Mouse (Mus musculus) MEL (cell line): ENCODE data around the gene Fndc8. TPM values are rescaled to one million over a fixed set of nuclear protein-coding genes. Genes with fewer than 3 reads are reported as not detected.

Experiments used
- DNase-seq: peaks from one replicate; pipeline ENCODE4 v3.0.0; 2011; ENCODE audit warnings: low read depth, low spot score
- H3K27ac ChIP-seq: 2 replicates; pipeline ENCODE4 v1.5.1; 2012; ENCODE audit warnings: low read depth, mild to moderate bottlenecking, control low read depth, low read length, moderate library complexity; ENCODE audit not compliant: control insufficient read depth
- H3K27me3 ChIP-seq, 2 experiments: fragments of 150-350 bp in 1 of 2; sonication (generic) in 1 of 2; 2 replicates each; pipeline ENCODE4 v1.6.1; 2012; ENCODE audit warnings: low read length in 2 of 2, mild to moderate bottlenecking in 2 of 2, improper control_type of control experiment in 1 of 2, moderate library complexity in 1 of 2; ENCODE audit not compliant: insufficient read depth in 2 of 2, control insufficient read depth in 1 of 2
- H3K36me3 ChIP-seq, 2 experiments: 2 replicates each; pipeline ENCODE4 v1.6.1; 2012 to 2014; ENCODE audit warnings: low read length in 2 of 2, improper control_type of control experiment in 1 of 2, inconsistent platforms in 1 of 2, mild to moderate bottlenecking in 1 of 2; ENCODE audit not compliant: insufficient read depth in 2 of 2, control insufficient read depth in 1 of 2
- H3K4me1 ChIP-seq, 2 experiments: fragments of 150-350 bp in 1 of 2; sonication (generic) in 1 of 2; 2 replicates each; pipeline ENCODE4 v1.6.1; 2012; ENCODE audit warnings: low read length in 2 of 2, improper control_type of control experiment in 1 of 2, mild to moderate bottlenecking in 1 of 2; ENCODE audit not compliant: insufficient read depth in 2 of 2, control insufficient read depth in 1 of 2
- H3K4me3 ChIP-seq, 2 experiments: fragments of 150-350 bp in 1 of 2; sonication (generic) in 1 of 2; 2 replicates each; pipeline ENCODE4 v1.5.1; 2012; ENCODE audit warnings: low read depth in 2 of 2, low read length in 2 of 2, mild to moderate bottlenecking in 2 of 2, moderate library complexity in 2 of 2, control low read depth in 1 of 2, improper control_type of control experiment in 1 of 2; ENCODE audit not compliant: control insufficient read depth in 1 of 2, insufficient read depth in 1 of 2
- H3K79me2 ChIP-seq: 2 replicates; pipeline ENCODE4 v1.6.1; 2012; ENCODE audit warnings: mild to moderate bottlenecking, low read length, moderate library complexity; ENCODE audit not compliant: control insufficient read depth, poor library complexity, insufficient read depth
- H3K9ac ChIP-seq: 2 replicates; pipeline ENCODE4 v1.6.1; 2012; ENCODE audit warnings: low read depth, mild to moderate bottlenecking, control low read depth, low read length, moderate library complexity; ENCODE audit not compliant: control insufficient read depth, poor library complexity, severe bottlenecking
- H3K9me3 ChIP-seq: fragments of 150-350 bp; sonication (generic); replicated peaks from 2 replicates; pipeline ENCODE4 v1.6.1; 2012; ENCODE audit warnings: mild to moderate bottlenecking, low read length, improper control_type of control experiment, moderate library complexity; ENCODE audit not compliant: insufficient read depth
- BHLHE40 ChIP-seq: IDR thresholded peaks from 2 replicates; pipeline ENCODE4 v1.6.1; 2012; ENCODE audit warnings: low read depth, mild to moderate bottlenecking, inconsistent platforms, low read length, improper control_type of control experiment, borderline replicate concordance
- CHD1 ChIP-seq: IDR thresholded peaks from 2 replicates; pipeline ENCODE4 v1.6.1; 2012; ENCODE audit warnings: low read depth, mild to moderate bottlenecking, inconsistent platforms, low read length, improper control_type of control experiment
- CHD2 ChIP-seq: IDR thresholded peaks from 2 replicates; pipeline ENCODE4 v1.6.1; 2011; ENCODE audit warnings: low read length, improper control_type of control experiment
- CTCF ChIP-seq, 3 experiments: IDR thresholded peaks in 2 of 3; conservative IDR thresholded peaks in 1 of 3; 2 replicates each; pipeline ENCODE4 v1.5.1; 2011 to 2012; ENCODE audit warnings: low read length in 3 of 3, low read depth in 2 of 3, mild to moderate bottlenecking in 2 of 3, improper control_type of control experiment in 1 of 3, inconsistent platforms in 1 of 3, mixed read lengths in 1 of 3, moderate library complexity in 1 of 3; ENCODE audit not compliant: control insufficient read depth in 1 of 3, insufficient read depth in 1 of 3, poor library complexity in 1 of 3, severe bottlenecking in 1 of 3
- E2F4 ChIP-seq: IDR thresholded peaks from 2 replicates; pipeline ENCODE4 v1.6.1; 2011; ENCODE audit warnings: low read depth, low read length, improper control_type of control experiment, borderline replicate concordance
- ELF1 ChIP-seq: IDR thresholded peaks from 2 replicates; pipeline ENCODE4 v1.6.1; 2014; ENCODE audit warnings: low read depth, mild to moderate bottlenecking, inconsistent platforms, low read length, improper control_type of control experiment, moderate library complexity
- EP300 ChIP-seq, 2 experiments: IDR thresholded peaks; 2 replicates each; pipeline ENCODE4 v1.6.1; 2011; ENCODE audit warnings: improper control_type of control experiment in 2 of 2, low read length in 2 of 2, low read depth in 1 of 2, mild to moderate bottlenecking in 1 of 2
- ETS1 ChIP-seq: IDR thresholded peaks from 2 replicates; pipeline ENCODE4 v1.6.1; 2012; ENCODE audit warnings: low read depth, mild to moderate bottlenecking, inconsistent platforms, low read length, improper control_type of control experiment, moderate library complexity
- GABPA ChIP-seq: IDR thresholded peaks from 2 replicates; pipeline ENCODE4 v1.6.1; 2012; ENCODE audit warnings: low read depth, mild to moderate bottlenecking, inconsistent platforms, low read length, improper control_type of control experiment, moderate library complexity
- GATA1 ChIP-seq: IDR thresholded peaks from 2 replicates; pipeline ENCODE4 v1.6.1; 2011; ENCODE audit warnings: low read depth, low read length, improper control_type of control experiment
- HCFC1 ChIP-seq: IDR thresholded peaks from 2 replicates; pipeline ENCODE4 v1.6.1; 2012; ENCODE audit warnings: low read depth, mild to moderate bottlenecking, inconsistent platforms, low read length, improper control_type of control experiment, moderate library complexity
- JUND ChIP-seq: IDR thresholded peaks from 2 replicates; pipeline ENCODE4 v1.6.1; 2011; ENCODE audit warnings: low read depth, mild to moderate bottlenecking, improper control_type of control experiment, low read length
- KAT2A ChIP-seq: conservative IDR thresholded peaks from 2 replicates; pipeline ENCODE4 v1.6.1; 2012; ENCODE audit warnings: low read depth, low read length, improper control_type of control experiment, inconsistent platforms
- MAFK ChIP-seq: IDR thresholded peaks from 2 replicates; pipeline ENCODE4 v1.6.1; 2011; ENCODE audit warnings: low read depth, mild to moderate bottlenecking, low read length, improper control_type of control experiment, borderline replicate concordance
- MAX ChIP-seq: IDR thresholded peaks from 2 replicates; pipeline ENCODE4 v1.6.1; 2011; ENCODE audit warnings: low read length, improper control_type of control experiment
- MAZ ChIP-seq: IDR thresholded peaks from 2 replicates; pipeline ENCODE4 v1.6.1; 2012; ENCODE audit warnings: low read depth, mild to moderate bottlenecking, inconsistent platforms, low read length, improper control_type of control experiment
- MEF2A ChIP-seq: IDR thresholded peaks from 2 replicates; pipeline ENCODE4 v1.6.1; 2014; ENCODE audit warnings: low read depth, mild to moderate bottlenecking, inconsistent platforms, low read length, improper control_type of control experiment; ENCODE audit not compliant: poor library complexity, insufficient replicate concordance, severe bottlenecking; ENCODE audit errors: extremely low read depth
- MXI1 ChIP-seq: IDR thresholded peaks from 2 replicates; pipeline ENCODE4 v1.6.1; 2011; ENCODE audit warnings: mild to moderate bottlenecking, low read depth, low read length, improper control_type of control experiment
- MYB ChIP-seq: IDR thresholded peaks from 2 replicates; pipeline ENCODE4 v1.6.1; 2011; ENCODE audit warnings: mild to moderate bottlenecking, low read depth, low read length, improper control_type of control experiment
- MYC ChIP-seq: IDR thresholded peaks from 2 replicates; pipeline ENCODE4 v1.6.1; 2011; ENCODE audit warnings: low read depth, mild to moderate bottlenecking, low read length, improper control_type of control experiment, moderate library complexity
- NRF1 ChIP-seq: IDR thresholded peaks from 2 replicates; pipeline ENCODE4 v1.6.1; 2014; ENCODE audit warnings: low read depth, mild to moderate bottlenecking, inconsistent platforms, low read length, improper control_type of control experiment, moderate library complexity; ENCODE audit not compliant: poor library complexity, insufficient read depth, severe bottlenecking
- POLR2A ChIP-seq, 2 experiments: IDR thresholded peaks; 2 replicates each; pipeline ENCODE4 v1.6.1; 2011 to 2012; ENCODE audit warnings: low read length in 2 of 2, mild to moderate bottlenecking in 2 of 2, control low read depth in 1 of 2, improper control_type of control experiment in 1 of 2, low read depth in 1 of 2, moderate library complexity in 1 of 2; ENCODE audit not compliant: control insufficient read depth in 1 of 2, insufficient read depth in 1 of 2, poor library complexity in 1 of 2
- POLR2AphosphoS2 ChIP-seq: IDR thresholded peaks from 2 replicates; pipeline ENCODE4 v1.6.1; 2011; ENCODE audit warnings: low read length, improper control_type of control experiment
- POLR2AphosphoS5 ChIP-seq: IDR thresholded peaks from 2 replicates; pipeline ENCODE4 v1.6.1; 2012; ENCODE audit warnings: low read depth, borderline replicate concordance, mild to moderate bottlenecking, inconsistent platforms, low read length, moderate library complexity, mixed read lengths
- RAD21 ChIP-seq: IDR thresholded peaks from 2 replicates; pipeline ENCODE4 v1.6.1; 2011; ENCODE audit warnings: mild to moderate bottlenecking, low read depth, low read length, improper control_type of control experiment
- RCOR1 ChIP-seq: IDR thresholded peaks from 2 replicates; pipeline ENCODE4 v1.6.1; 2012; ENCODE audit warnings: low read depth, mild to moderate bottlenecking, inconsistent platforms, low read length, improper control_type of control experiment
- SIN3A ChIP-seq: IDR thresholded peaks from 2 replicates; pipeline ENCODE4 v1.6.1; 2012; ENCODE audit warnings: low read length, improper control_type of control experiment, inconsistent platforms
- SMC3 ChIP-seq: IDR thresholded peaks from 2 replicates; pipeline ENCODE4 v1.6.1; 2011; ENCODE audit warnings: low read depth, low read length, improper control_type of control experiment
- TAL1 ChIP-seq: IDR thresholded peaks from 2 replicates; pipeline ENCODE4 v1.6.1; 2012; ENCODE audit warnings: mild to moderate bottlenecking, inconsistent platforms, low read length, moderate library complexity, mixed read lengths
- TBP ChIP-seq: IDR thresholded peaks from 2 replicates; pipeline ENCODE4 v1.8.0; 2011; ENCODE audit warnings: low read depth, low read length, improper control_type of control experiment
- TCF12 ChIP-seq: IDR thresholded peaks from 2 replicates; pipeline ENCODE4 v1.6.1; 2014; ENCODE audit warnings: low read depth, mild to moderate bottlenecking, inconsistent platforms, low read length, improper control_type of control experiment, moderate library complexity
- UBTF ChIP-seq: IDR thresholded peaks from 2 replicates; pipeline ENCODE4 v1.6.1; 2012; ENCODE audit warnings: low read depth, mild to moderate bottlenecking, inconsistent platforms, low read length, improper control_type of control experiment, moderate library complexity, borderline replicate concordance; ENCODE audit not compliant: insufficient read depth
- USF1 ChIP-seq: IDR thresholded peaks from 2 replicates; pipeline ENCODE4 v1.6.1; 2014; ENCODE audit warnings: low read depth, mild to moderate bottlenecking, inconsistent platforms, low read length, improper control_type of control experiment, moderate library complexity
- USF2 ChIP-seq, 2 experiments: IDR thresholded peaks; 2 replicates each; pipeline ENCODE4 v1.6.1; 2011 to 2012; ENCODE audit warnings: improper control_type of control experiment in 2 of 2, low read length in 2 of 2, borderline replicate concordance in 1 of 2, inconsistent platforms in 1 of 2, low read depth in 1 of 2, mild to moderate bottlenecking in 1 of 2; ENCODE audit not compliant: insufficient read depth in 1 of 2
- ZKSCAN1 ChIP-seq: IDR thresholded peaks from 2 replicates; pipeline ENCODE4 v1.6.1; 2012; ENCODE audit warnings: low read depth, mild to moderate bottlenecking, inconsistent platforms, low read length, improper control_type of control experiment, moderate library complexity
- ZMIZ1 ChIP-seq: IDR thresholded peaks from 2 replicates; pipeline ENCODE4 v1.6.1; 2012; ENCODE audit warnings: low read depth, mild to moderate bottlenecking, inconsistent platforms, low read length, improper control_type of control experiment, moderate library complexity
- ZNF384 ChIP-seq: IDR thresholded peaks from 2 replicates; pipeline ENCODE4 v1.6.1; 2012; ENCODE audit warnings: low read depth, mild to moderate bottlenecking, inconsistent platforms, low read length, improper control_type of control experiment
- polyA plus RNA-seq, 2 experiments: library from polyadenylated mRNA; stranded (reverse) in 1 of 2; unstranded in 1 of 2; fragments of >175 nt in 1 of 2; fragments of >200 nt in 1 of 2; gene quantifications; 2 replicates each; pipeline versions ENCODE4 v1.2.1 to v1.2.4; 2012; ENCODE audit warnings: low replicate concordance in 2 of 2, low read depth in 1 of 2; ENCODE audit not compliant: insufficient read length in 2 of 2, insufficient read depth in 1 of 2, missing spikeins in 1 of 2
- total RNA-seq: library from RNA; depleted of rRNA; stranded (reverse); fragments of 300-350 nt; gene quantifications from 2 replicates; pipeline ENCODE4 v1.2.3, GENCODE M21; 2012

Fndc8 gene
- total and polyA plus RNA-seq, 3 experiments = 0.15 to 0.72 TPM; not detected in 1

- H3K79me2 ChIP-seq = peaks cover 17% of the 10 kb centered on the region
- H3K4me3 ChIP-seq = peak within 1 kb of the TSS; percentile 85 to 98
- H3K36me3 ChIP-seq = peaks cover 0 to 37% of the 10 kb centered on the region in 2 experiments; a peak in 2 of 4 replicates
- no peaks in the 10 kb centered on the region for H3K27me3 ChIP-seq
- H3K9ac ChIP-seq = peak within 1 kb of the TSS; percentile 88
- H3K4me1 ChIP-seq = peaks cover 7 to 32% of the 10 kb centered on the region in 2 experiments
- no peaks in the 10 kb centered on the region for H3K9me3 ChIP-seq
- peak; percentile 98 for DNase-seq
- H3K27ac ChIP-seq = peak within 1 kb of the TSS; percentile 60
- no peak for TF ChIP-seq JUND
- TF ChIP-seq RCOR1 = no peak
- no peak for TF ChIP-seq BHLHE40
- no peak; the same call in 1 of the 2 replicates for TF ChIP-seq RAD21
- no peak for TF ChIP-seq MYC
- no peak for TF ChIP-seq ZKSCAN1
- peak; percentile 84 for TF ChIP-seq HCFC1
- TF ChIP-seq UBTF = no peak
- 0 out of 2 replicates have a peak, but pooled peaks have one; percentile 25 for TF ChIP-seq TBP
- no peak for TF ChIP-seq MEF2A
- no peak for TF ChIP-seq CHD1
- no peak for TF ChIP-seq POLR2AphosphoS2
- no peak for TF ChIP-seq GATA1
- no peak for TF ChIP-seq USF1
- no peak; the same call in 1 of the 2 replicates for TF ChIP-seq SIN3A
- no peak for TF ChIP-seq NRF1
- no peak for TF ChIP-seq ZMIZ1
- TF ChIP-seq SMC3 = peak; percentile 63
- 0 out of 2 replicates have a peak, but pooled peaks have one; percentile 18 for TF ChIP-seq MXI1
- TF ChIP-seq TCF12 = 0 out of 2 replicates have a peak, but pooled peaks have one; percentile 25
- no peak for TF ChIP-seq E2F4
- no peak for TF ChIP-seq ETS1
- TF ChIP-seq KAT2A = no peak; the same call in 1 of the 2 replicates
- TF ChIP-seq CTCF (IDR thresholded peaks at IDR 0.05 in 2 of 3, conservative IDR thresholded peaks at IDR 0.05 in 1 of 3; ENCODE audit: control insufficient read depth in 1 of 3, insufficient read depth in 1 of 3, low read depth in 2 of 3, low read length in 3 of 3, poor library complexity in 1 of 3, severe bottlenecking in 1 of 3) = peak; percentile 69 to 97 (median 94); a peak in 5 of 6 replicates
- no peak for TF ChIP-seq MAFK
- no peak for TF ChIP-seq TAL1
- peak; percentile 34; the same call in 1 of the 2 replicates for TF ChIP-seq ZNF384
- 0 out of 2 replicates have a peak, but pooled peaks have one; percentile 20 for TF ChIP-seq MAX
- peak; percentile 86; the same call in 1 of the 2 replicates for TF ChIP-seq MAZ
- peak; percentile 53 to 72; a peak in 2 of 4 replicates for TF ChIP-seq POLR2A (IDR thresholded peaks at IDR 0.05; ENCODE audit: control insufficient read depth in 1 of 2, insufficient read depth in 1 of 2, low read depth in 1 of 2, low read length in 2 of 2, poor library complexity in 1 of 2)
- TF ChIP-seq GABPA = no peak; the same call in 1 of the 2 replicates
- TF ChIP-seq MYB = no peak
- TF ChIP-seq ELF1 = no peak; the same call in 1 of the 2 replicates
- TF ChIP-seq EP300 (IDR thresholded peaks at IDR 0.05; ENCODE audit: low read depth in 1 of 2, low read length in 2 of 2) = no peak
- TF ChIP-seq POLR2AphosphoS5 = no peak
- TF ChIP-seq CHD2 = no peak
- TF ChIP-seq USF2 (IDR thresholded peaks at IDR 0.05; ENCODE audit: borderline replicate concordance in 1 of 2, insufficient read depth in 1 of 2, low read depth in 1 of 2, low read length in 2 of 2) = no peak
These were observed 20.9 kb upstream of the Fndc8 start, which contains the start of gene Rffl for GRCm38 (mm10) chr11:82871031-82871446. Rffl (minus strand) TSS chr11:82871210.
